Mouse (Mus musculus) lung, embryonic 14.5 days (tissue): ENCODE measurements around the gene Krtap4-6. TPM values are rescaled to one million over a fixed set of nuclear protein-coding genes. Genes with fewer than 3 reads are reported as not detected.
A peak's percentile ranks its signal among the peaks of the same experiment; 100 is the strongest.
"Not testable (repeated sequence)": the region's sequence is repeated elsewhere in the genome, so short reads cannot be mapped to it uniquely, and the experiment has no call there.

ENCODE experiments used
- ATAC-seq: fragments of 200-750 bp; cut with Nextera tagmentation; 2 replicates; pipeline ENCODE4 v1.8.0; 2017; ENCODE audit warnings: mild to moderate bottlenecking, moderate TSS enrichment, moderate library complexity; ENCODE audit not compliant: insufficient read depth
- DNase-seq: peaks from one replicate; pipeline ENCODE4 v3.0.0-alpha.2; 2015
- H3K27ac ChIP-seq: fragments of 300-500 bp; sonication (generic); 2 replicates; pipeline ENCODE4 v1.5.1; 2014; ENCODE audit warnings: low read depth, mild to moderate bottlenecking, moderate library complexity
- H3K27me3 ChIP-seq: fragments of 300-500 bp; sonication (generic); 2 replicates; pipeline ENCODE4 v1.6.1; 2014; ENCODE audit warnings: low read length, control low read depth; ENCODE audit not compliant: insufficient read depth
- H3K36me3 ChIP-seq: fragments of 300-500 bp; sonication (generic); 2 replicates; pipeline ENCODE4 v1.6.1; 2014; ENCODE audit warnings: control low read depth; ENCODE audit not compliant: insufficient read depth
- H3K4me1 ChIP-seq: fragments of 300-500 bp; sonication (generic); 2 replicates; pipeline ENCODE4 v1.6.1; 2014; ENCODE audit warnings: antibody characterized with exemption, control low read depth; ENCODE audit not compliant: insufficient read depth
- H3K4me2 ChIP-seq: fragments of 300-500 bp; sonication (generic); 2 replicates; pipeline ENCODE4 v1.6.1; 2014; ENCODE audit warnings: mild to moderate bottlenecking
- H3K4me3 ChIP-seq: fragments of 300-500 bp; sonication (generic); 2 replicates; pipeline ENCODE4 v1.5.1; 2014; ENCODE audit warnings: low read depth, low read length
- H3K9ac ChIP-seq: fragments of 300-500 bp; sonication (generic); 2 replicates; pipeline ENCODE4 v1.6.1; 2014
- H3K9me3 ChIP-seq: fragments of 300-500 bp; sonication (generic); 2 replicates; pipeline ENCODE4 v1.6.1; 2016; ENCODE audit warnings: low read depth, low read length, control low read depth
- CTCF ChIP-seq: IDR thresholded peaks from 2 replicates; pipeline ENCODE4 v1.5.1; 2016; ENCODE audit warnings: antibody characterized with exemption, low read depth
- WGBS: fragments of 180-500 bp; shearing (Covaris S2); extraction: QIAGEN DNeasy Blood & Tissue Kit; methylation state at CpG from one replicate; pipeline ENCODE4 v1.1.7; 2014; 5-methylcytosine and 5-hydroxymethylcytosine counted together
- polyA plus RNA-seq: library from polyadenylated mRNA; unstranded; fragments of >200 nt; fragmentation: Nextera tagmentation; extraction: Ambion mirVana; gene quantifications from 2 replicates; pipeline ENCODE4 v1.2.1, GENCODE M21; 2014

Krtap4-6 gene
- polyA plus RNA-seq, 1 experiment from 2014 or later = not detected

GRCm38 (mm10) chr11:99650136-99650535 is 15.6 kb downstream of the Krtap4-6 start, which contains the start of gene Gm11555:
TSS of gene Gm11555 (minus strand) at chr11:99650236.
- no peak within 1 kb of the TSS for H3K9ac ChIP-seq
- no peaks in the 10 kb centered on the region for H3K4me1 ChIP-seq
- H3K36me3 ChIP-seq = no peaks in the 10 kb centered on the region
- DNase-seq = no peak
- 80% methylated on average over 2 of the region's 2 CpGs for WGBS
- no peak within 1 kb of the TSS for H3K27ac ChIP-seq
- H3K27me3 ChIP-seq = no peaks in the 10 kb centered on the region
- no peak for TF ChIP-seq CTCF
- no peak within 1 kb of the TSS for H3K4me3 ChIP-seq
- H3K4me2 ChIP-seq = no peak within 1 kb of the TSS
- no peaks in the 10 kb centered on the region for H3K9me3 ChIP-seq
- no peak for ATAC-seq

- 84% methylated on average over 15 of the region's 15 CpGs for WGBS
- Histone ChIP-seq H3K9ac (no peak overlapping the region), H3K36me3 (no peaks in the 10 kb centered on the region), H3K9me3 (no peaks in the 10 kb centered on the region), H3K4me1 (no peaks in the 10 kb centered on the region), H3K27me3 (no peaks in the 10 kb centered on the region), H3K27ac (no peak overlapping the region), H3K4me3 (no peak overlapping the region), H3K4me2 (no peak overlapping the region)
- ATAC-seq (no peak), DNase-seq (no peak)
- no peak for TF ChIP-seq CTCF
These were observed 19.3 kb downstream of the Krtap4-6 start for GRCm38 (mm10) chr11:99646444-99646843.

GRCm38 (mm10) chr11:99644351-99644750 is 21.4 kb downstream of the Krtap4-6 start:
- H3K9ac ChIP-seq = no peak overlapping the region
- H3K36me3 ChIP-seq = no peaks in the 10 kb centered on the region
- H3K4me1 ChIP-seq = no peaks in the 10 kb centered on the region
- TF ChIP-seq CTCF = no peak
- no peaks in the 10 kb centered on the region for H3K27me3 ChIP-seq
- H3K4me3 ChIP-seq = no peak overlapping the region
- no peaks in the 10 kb centered on the region for H3K9me3 ChIP-seq
- H3K27ac ChIP-seq = no peak overlapping the region
- no peak for DNase-seq
- ATAC-seq = no peak
- WGBS = 73% methylated on average over 3 of the region's 3 CpGs
- no peak overlapping the region for H3K4me2 ChIP-seq

GRCm38 (mm10) chr11:99643635-99644139 is 22.1 kb downstream of the Krtap4-6 start, which contains the start of gene Krtap4-7:
TSS of gene Krtap4-7 (minus strand) at chr11:99644089.
- not testable (repeated sequence) for H3K27me3 ChIP-seq, H3K4me3 ChIP-seq, H3K36me3 ChIP-seq, H3K9ac ChIP-seq, DNase-seq, ATAC-seq, H3K4me2 ChIP-seq, H3K27ac ChIP-seq, H3K4me1 ChIP-seq, H3K9me3 ChIP-seq
- 88% methylated on average over 9 of the region's 9 CpGs for WGBS

GRCm38 (mm10) chr11:99640926-99641325 is 24.8 kb downstream of the Krtap4-6 start:
- H3K27ac ChIP-seq = no peak overlapping the region
- no peak for TF ChIP-seq CTCF
- ATAC-seq (no peak), DNase-seq (no peak)
- H3K36me3 ChIP-seq = no peaks in the 10 kb centered on the region
- H3K4me3 ChIP-seq = no peak overlapping the region
- no peaks in the 10 kb centered on the region for H3K27me3 ChIP-seq
- H3K4me2 ChIP-seq = no peak overlapping the region
- 27% methylated on average over 1 of the region's 1 CpGs for WGBS
- H3K9ac ChIP-seq = no peak overlapping the region
- H3K4me1 ChIP-seq = no peaks in the 10 kb centered on the region
- H3K9me3 ChIP-seq = no peaks in the 10 kb centered on the region

- DNase-seq = peak; percentile 37
- WGBS = 71% methylated on average over 1 of the region's 1 CpGs
- Histone ChIP-seq H3K4me3 (no peak overlapping the region), H3K27ac (no peak overlapping the region), H3K4me1 (no peaks in the 10 kb centered on the region), H3K9ac (no peak overlapping the region), H3K27me3 (no peaks in the 10 kb centered on the region), H3K4me2 (no peak overlapping the region), H3K9me3 (no peaks in the 10 kb centered on the region), H3K36me3 (no peaks in the 10 kb centered on the region)
- no peak for TF ChIP-seq CTCF
- no peak for ATAC-seq
These were observed 28.7 kb downstream of the Krtap4-6 start for GRCm38 (mm10) chr11:99637086-99637485.

- WGBS = 41% methylated on average over 8 of the region's 8 CpGs
- Histone ChIP-seq H3K4me2 (no peak within 1 kb of the TSS), H3K9me3 (no peaks in the 10 kb centered on the region), H3K36me3 (no peaks in the 10 kb centered on the region), H3K27me3 (no peaks in the 10 kb centered on the region), H3K4me1 (no peaks in the 10 kb centered on the region), H3K27ac (no peak within 1 kb of the TSS), H3K9ac (no peak within 1 kb of the TSS), H3K4me3 (no peak within 1 kb of the TSS)
- no peak for TF ChIP-seq CTCF
- DNase-seq = no peak
- no peak for ATAC-seq
These were observed 31.1 kb downstream of the Krtap4-6 start, which contains the start of gene Krtap4-2 for GRCm38 (mm10) chr11:99634653-99635134. TSS of gene Krtap4-2 (minus strand) at chr11:99635084.
